Mouse (Mus musculus) cortical plate, adult 2 months (tissue): ENCODE data around the gene Slc38a1.

Experiments used
- CTCF ChIP-seq: fragments of 200-500 bp; IDR thresholded peaks from 2 replicates; pipeline ENCODE4 v1.5.1; 2011; ENCODE audit warnings: mild to moderate bottlenecking, control low read depth, low read length; ENCODE audit not compliant: insufficient read depth; ENCODE audit errors: extremely low read depth
- POLR2A ChIP-seq: fragments of 200-500 bp; IDR thresholded peaks from 2 replicates; pipeline ENCODE4 v1.6.1; 2011; ENCODE audit warnings: mild to moderate bottlenecking, low read length, control low read depth; ENCODE audit not compliant: insufficient read depth; ENCODE audit errors: extremely low read depth

- TF ChIP-seq POLR2A (no peak), CTCF (no peak)
Observed at GRCm38 (mm10) chr15:96598888-96599578, 43.7 kb downstream of the Slc38a1 start.
